Mouse (Mus musculus) spleen, adult 2 months (tissue): ENCODE measurements at regions not wholly inside any gene's neighbourhood (a gene's known extent, or its start where the extent isn't known, plus 50 kb on each side); places are given as distances from the start of the nearest gene placed in this dataset.

ENCODE experiments used
- DNase-seq, 2 experiments: peaks; one replicate each; pipeline versions ENCODE4 v3.0.0 to v3.0.0-alpha.2; 2012 to 2021; ENCODE audit warnings: low spot score in 2 of 2, low read depth in 1 of 2
- H3K27ac ChIP-seq: fragments of 200-500 bp; 2 replicates; pipeline ENCODE4 v1.5.1; 2012; ENCODE audit warnings: low read length, inconsistent platforms; ENCODE audit not compliant: insufficient read depth
- H3K27me3 ChIP-seq: fragments of 200-500 bp; 2 replicates; pipeline ENCODE4 v1.6.1; 2012; ENCODE audit warnings: mild to moderate bottlenecking, moderate library complexity, low read length, inconsistent platforms; ENCODE audit not compliant: control insufficient read depth, insufficient read depth
- H3K36me3 ChIP-seq: fragments of 200-500 bp; 2 replicates; pipeline ENCODE4 v1.6.1; 2012; ENCODE audit warnings: mild to moderate bottlenecking, low read length, inconsistent platforms; ENCODE audit not compliant: control insufficient read depth, insufficient read depth
- H3K4me1 ChIP-seq: fragments of 200-500 bp; 2 replicates; pipeline ENCODE4 v1.6.1; 2011; ENCODE audit warnings: inconsistent platforms; ENCODE audit not compliant: control insufficient read depth, insufficient read depth, insufficient read length
- H3K4me3 ChIP-seq: fragments of 200-500 bp; 2 replicates; pipeline ENCODE4 v1.5.1; 2011; ENCODE audit warnings: mild to moderate bottlenecking, inconsistent platforms; ENCODE audit not compliant: insufficient read depth, insufficient read length; ENCODE audit errors: extremely low read depth
- CTCF ChIP-seq: fragments of 200-500 bp; IDR thresholded peaks from 2 replicates; pipeline ENCODE4 v1.5.1; 2011; ENCODE audit warnings: mild to moderate bottlenecking, inconsistent platforms; ENCODE audit not compliant: insufficient read depth, insufficient read length, insufficient replicate concordance; ENCODE audit errors: extremely low read depth
- POLR2A ChIP-seq: fragments of 200-500 bp; IDR thresholded peaks from 2 replicates; pipeline ENCODE4 v1.6.1; 2011; ENCODE audit warnings: low read depth, low read length, inconsistent platforms
- WGBS: fragments of 180-500 bp; shearing (Covaris S2); methylation state at CpG from one replicate; pipeline ENCODE4 v1.1.7; 2018; 5-methylcytosine and 5-hydroxymethylcytosine counted together

- no peak for DNase-seq
- TF ChIP-seq CTCF, result no peak
- TF ChIP-seq POLR2A, result no peak
- H3K27me3 ChIP-seq, result no peaks in the 10 kb centered on the region
- no peaks in the 10 kb centered on the region for H3K36me3 ChIP-seq
- H3K27ac ChIP-seq, result no peak overlapping the region
- WGBS, result 93% methylated on average over 3 of the region's 3 CpGs
- no peaks in the 10 kb centered on the region for H3K4me1 ChIP-seq
- H3K4me3 ChIP-seq, result no peak overlapping the region
Observed at GRCm38 (mm10) chr5:4650709-4651108, 107.1 kb downstream of the Fzd1 start.

DNA sequence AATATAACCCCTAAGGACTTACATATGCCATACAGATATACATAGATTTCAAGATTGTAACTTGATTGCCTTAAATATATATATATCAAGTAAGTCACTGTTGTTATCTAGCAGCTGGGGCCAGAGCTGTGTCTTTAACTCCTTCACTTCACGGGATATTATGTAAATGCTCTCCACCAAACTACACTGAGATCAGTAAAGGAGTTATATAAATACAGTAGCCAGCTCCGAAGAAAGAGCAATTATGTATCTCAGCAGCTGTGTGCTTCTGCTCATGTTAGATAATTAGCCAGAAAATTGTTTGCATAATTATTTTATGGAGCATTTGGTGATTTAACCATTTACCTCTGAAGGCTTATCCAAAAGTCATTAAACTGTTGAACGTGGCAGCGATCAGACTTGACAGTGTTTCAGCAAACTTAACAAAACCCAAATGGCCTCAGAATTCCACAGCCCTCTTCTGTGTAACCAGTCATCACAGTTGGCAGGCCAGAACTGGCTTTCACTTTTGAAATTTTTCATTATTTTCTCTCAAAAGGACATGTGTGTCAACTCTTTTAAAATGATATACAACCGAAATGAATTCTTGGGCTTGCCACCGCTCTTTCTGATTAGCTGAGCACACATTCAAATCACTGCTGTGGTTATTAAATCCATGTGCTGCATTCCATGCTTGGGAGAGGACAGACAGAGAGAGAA, 107.8 kb downstream of the Fzd1 start:
- Histone ChIP-seq H3K36me3 (no peaks in the 10 kb centered on the region), H3K4me1 (no peaks in the 10 kb centered on the region), H3K27me3 (no peaks in the 10 kb centered on the region), H3K4me3 (no peak overlapping the region), H3K27ac (no peak overlapping the region)
- 82% methylated on average over 6 of the region's 6 CpGs for WGBS
- TF ChIP-seq POLR2A, result no peak
- no peak for TF ChIP-seq CTCF
- DNase-seq, result no peak

DNA sequence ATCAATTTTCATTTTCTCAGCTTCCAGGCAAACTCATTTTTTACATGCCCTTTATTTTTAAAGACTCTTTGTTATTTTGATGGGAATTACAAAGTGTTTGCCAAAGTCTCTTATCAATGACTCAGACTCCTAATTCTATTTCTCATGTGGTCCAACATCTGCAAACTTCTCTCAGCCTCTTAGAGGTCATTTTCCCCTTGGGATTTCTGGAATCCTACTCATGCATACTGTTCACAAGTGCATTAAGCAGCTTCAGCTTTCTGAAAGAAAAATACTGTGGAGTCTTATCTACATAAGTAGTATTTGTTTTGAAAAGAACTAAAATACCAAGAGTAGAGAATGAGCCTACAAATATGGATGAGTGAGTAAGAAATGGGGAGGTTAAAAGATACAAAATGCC, 116.8 kb downstream of the Fzd1 start:
- Histone ChIP-seq H3K27ac (no peak overlapping the region), H3K36me3 (no peaks in the 10 kb centered on the region), H3K4me1 (no peaks in the 10 kb centered on the region), H3K4me3 (no peak overlapping the region), H3K27me3 (no peaks in the 10 kb centered on the region)
- DNase-seq, result no peak
- TF ChIP-seq CTCF (no peak), POLR2A (no peak)

DNA sequence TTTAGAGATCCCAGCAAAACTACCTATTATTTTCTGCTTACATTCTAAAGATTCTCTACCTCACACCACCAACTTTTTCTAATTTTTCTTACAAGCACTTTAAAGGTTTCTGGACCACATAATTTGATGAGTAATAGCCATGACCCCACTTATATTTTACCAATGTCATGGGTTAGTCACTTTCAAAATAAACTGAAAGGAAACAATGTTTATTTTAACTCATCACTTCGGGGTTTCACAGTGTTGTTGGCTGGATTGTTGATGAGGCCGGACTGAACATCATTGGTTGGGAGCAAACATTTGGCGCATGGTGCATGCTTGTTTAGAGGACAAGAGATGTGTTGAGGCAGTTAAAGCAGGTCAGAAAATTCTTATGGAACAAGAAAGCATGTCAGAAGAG, 124.1 kb downstream of the Fzd1 start:
- TF ChIP-seq CTCF (no peak), POLR2A (no peak)
- Histone ChIP-seq H3K27me3 (no peaks in the 10 kb centered on the region), H3K4me3 (no peak overlapping the region), H3K27ac (no peak overlapping the region), H3K4me1 (no peaks in the 10 kb centered on the region), H3K36me3 (no peaks in the 10 kb centered on the region)
- WGBS, result 74% methylated on average over 3 of the region's 3 CpGs
- no peak for DNase-seq

GRCm38 (mm10) chr5:4625206-4625605, 132.6 kb downstream of the Fzd1 start:
- 83% methylated on average over 6 of the region's 6 CpGs for WGBS
- H3K4me3 ChIP-seq, result no peak overlapping the region
- no peaks in the 10 kb centered on the region for H3K36me3 ChIP-seq
- no peaks in the 10 kb centered on the region for H3K4me1 ChIP-seq
- no peak for DNase-seq
- H3K27me3 ChIP-seq, result no peaks in the 10 kb centered on the region
- TF ChIP-seq CTCF (no peak), POLR2A (no peak)
- H3K27ac ChIP-seq, result no peak overlapping the region

DNA sequence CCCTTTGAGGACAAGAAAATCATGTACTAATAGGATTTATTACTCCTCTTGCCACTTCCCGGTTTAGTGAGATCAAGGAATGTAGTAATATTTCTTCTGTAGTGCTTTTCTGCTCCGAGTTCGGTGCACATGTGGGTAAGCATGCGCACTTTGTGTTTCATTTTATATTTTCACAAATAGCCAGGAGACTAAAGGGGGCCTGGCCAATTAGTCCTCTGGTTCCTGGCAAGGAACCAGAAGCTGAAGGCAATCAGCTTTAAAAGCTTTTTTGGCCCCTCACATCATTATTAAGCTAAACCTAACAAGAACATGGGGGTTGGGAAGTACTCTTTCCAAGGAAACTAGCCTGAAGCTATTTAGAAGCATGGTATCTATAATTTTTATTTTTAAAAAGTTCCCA, 134.2 kb downstream of the Fzd1 start:
- WGBS, result 85% methylated on average over 4 of the region's 4 CpGs
- no peak for TF ChIP-seq POLR2A
- no peak for TF ChIP-seq CTCF
- no peak overlapping the region for H3K4me3 ChIP-seq
- H3K27me3 ChIP-seq, result no peaks in the 10 kb centered on the region
- H3K27ac ChIP-seq, result no peak overlapping the region
- no peaks in the 10 kb centered on the region for H3K36me3 ChIP-seq
- no peaks in the 10 kb centered on the region for H3K4me1 ChIP-seq
- DNase-seq, result no peak

DNA sequence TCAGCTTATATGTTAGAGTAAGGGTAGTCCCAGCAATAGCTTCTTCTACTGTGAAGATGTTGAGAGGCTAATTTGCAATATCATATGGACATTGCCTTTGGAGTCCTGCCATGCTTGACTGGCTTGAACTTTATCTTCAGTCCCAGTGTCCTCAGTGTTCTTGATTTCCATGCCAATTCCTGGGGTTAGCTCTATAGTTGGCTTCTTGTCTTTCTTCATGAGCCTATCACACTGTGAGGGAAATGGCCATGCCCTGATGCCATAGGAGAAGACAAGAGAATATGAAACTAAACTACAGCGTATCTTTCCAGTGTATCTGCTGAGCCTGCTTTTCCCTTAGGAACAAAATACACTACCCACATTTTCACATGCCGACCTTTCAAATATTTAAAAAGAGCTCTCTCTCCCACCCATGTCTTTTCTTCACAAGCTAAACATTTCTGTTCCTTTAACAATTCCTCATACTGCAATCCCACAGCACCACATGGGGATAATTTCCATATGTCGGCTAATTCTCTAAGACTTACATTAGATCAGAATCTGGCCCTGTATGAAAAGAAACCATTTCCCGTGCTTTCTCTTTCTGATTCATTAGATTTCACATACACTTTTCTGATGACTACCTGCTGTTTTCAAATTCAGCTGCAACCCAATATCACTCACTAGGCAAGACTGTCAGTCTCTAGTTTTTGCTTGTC, 137.2 kb downstream of the Fzd1 start:
- Histone ChIP-seq H3K4me3 (no peak overlapping the region), H3K27me3 (no peaks in the 10 kb centered on the region), H3K27ac (no peak overlapping the region), H3K36me3 (no peaks in the 10 kb centered on the region), H3K4me1 (no peaks in the 10 kb centered on the region)
- 85% methylated on average over 4 of the region's 4 CpGs for WGBS
- TF ChIP-seq CTCF (no peak), POLR2A (no peak)
- DNase-seq, result no peak
